Mouse (Mus musculus): ENCODE data around the gene Slc25a47. TPM values are rescaled to one million over a fixed set of nuclear protein-coding genes. Genes with fewer than 3 reads are reported as not detected.

The Slc25a47 gene
- total and polyA plus RNA-seq, 3 experiments, result 3.0 to 5.3 (median 3.1) TPM

- Histone ChIP-seq H3K4me2 (ENCODE audit: insufficient read depth, low read depth, poor library complexity, severe bottlenecking) (no peak overlapping the region), H3K79me2 (replicated peaks; ENCODE audit: control insufficient read depth, extremely low read depth, insufficient read depth, poor library complexity, severe bottlenecking) (no peaks in the 10 kb centered on the region), H3K9me3 (replicated peaks; ENCODE audit: low read length) (no peaks in the 10 kb centered on the region), H3K4me1 (ENCODE audit: control insufficient read depth in 1 of 2, insufficient read depth in 2 of 2) (no peaks in the 10 kb centered on the region), H3K4me3 (replicated peaks in 1 of 3; ENCODE audit: low read depth in 2 of 3, low read length in 2 of 3, poor library complexity in 1 of 3) (no peak overlapping the region), H3K27me3 (replicated peaks) (no peaks in the 10 kb centered on the region), H3K27ac (ENCODE audit: insufficient read depth, low read depth) (no peak overlapping the region), H3K9ac (ENCODE audit: insufficient read depth, low read depth) (no peak overlapping the region), H3K36me3 (replicated peaks in 1 of 2; ENCODE audit: control insufficient read depth in 1 of 2, insufficient read depth in 1 of 2, low read length in 1 of 2) (peaks cover 84 to 98% of the 10 kb centered on the region in 2 experiments)
- TF ChIP-seq HCFC1 (IDR thresholded peaks at IDR 0.05; ENCODE audit: low read depth, low read length) (no peak), MAFK (IDR thresholded peaks at IDR 0.05; ENCODE audit: insufficient replicate concordance, low read length) (no peak), MXI1 (IDR thresholded peaks at IDR 0.05; ENCODE audit: low read depth, low read length) (no peak), ELF1 (IDR thresholded peaks at IDR 0.05; ENCODE audit: low read depth, low read length) (no peak), MAX (IDR thresholded peaks at IDR 0.05; ENCODE audit: low read length) (no peak), MAZ (IDR thresholded peaks at IDR 0.05; ENCODE audit: low read depth, low read length) (no peak), GABPA (IDR thresholded peaks at IDR 0.05; ENCODE audit: insufficient replicate concordance, low read depth, low read length) (no peak), JUN (IDR thresholded peaks at IDR 0.05; ENCODE audit: insufficient read depth, low read depth, low read length) (no peak), CHD2 (IDR thresholded peaks at IDR 0.05; ENCODE audit: low read length) (no peak), SMC3 (IDR thresholded peaks at IDR 0.05; ENCODE audit: low read depth, low read length) (no peak), E2F4 (IDR thresholded peaks at IDR 0.05; ENCODE audit: insufficient replicate concordance, low read depth, low read length) (no peak), UBTF (IDR thresholded peaks at IDR 0.05; ENCODE audit: low read depth, low read length) (no peak), TCF12 (IDR thresholded peaks at IDR 0.05; ENCODE audit: low read depth, low read length) (no peak), USF2 (conservative IDR thresholded peaks at IDR 0.05; ENCODE audit: low read depth, low read length) (no peak)
- DNase-seq (ENCODE audit: extremely low read depth), result no peak
- in situ Hi-C loops (cut with MboI; ENCODE audit: low pct_ligation_motif_present, low pct_unique_long_range_greater_than_20kb, low sequenced_read_pairs), result no loop called here
- dilution Hi-C loops (cut with MboI; ENCODE audit: extremely low pct_ligation_motif_present, extremely low pct_unique_long_range_greater_than_20kb, low sequenced_read_pairs), result no loop called here
Measured at GRCm38 (mm10) chr12:108880606-108881005, 44.8 kb downstream of the Slc25a47 start.

DNA sequence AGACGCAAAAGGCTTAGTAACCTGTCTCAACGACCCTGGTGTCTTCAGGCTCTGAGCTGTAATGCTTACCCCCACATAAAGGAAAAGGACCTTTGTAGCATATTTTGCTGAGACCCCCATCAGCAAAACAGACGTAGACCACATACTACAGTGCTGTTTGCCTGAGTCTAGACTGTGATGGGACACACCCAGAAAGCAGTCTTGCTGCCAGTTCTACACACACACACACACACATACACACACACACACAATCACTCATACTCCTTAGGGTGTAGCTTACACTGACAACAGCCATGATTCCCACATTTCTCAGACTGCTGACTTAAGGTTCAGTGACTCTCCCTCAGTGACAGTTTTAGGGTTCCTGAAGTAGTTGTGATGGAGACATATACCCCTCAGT is 45.3 kb downstream of the Slc25a47 start:
- Histone ChIP-seq H3K79me2 (replicated peaks; ENCODE audit: control insufficient read depth, extremely low read depth, insufficient read depth, poor library complexity, severe bottlenecking) (no peaks in the 10 kb centered on the region), H3K9ac (ENCODE audit: insufficient read depth, low read depth) (no peak overlapping the region), H3K27ac (ENCODE audit: insufficient read depth, low read depth) (no peak overlapping the region), H3K4me1 (ENCODE audit: control insufficient read depth in 1 of 2, insufficient read depth in 2 of 2) (no peaks in the 10 kb centered on the region), H3K9me3 (replicated peaks; ENCODE audit: low read length) (no peaks in the 10 kb centered on the region), H3K36me3 (replicated peaks in 1 of 2; ENCODE audit: control insufficient read depth in 1 of 2, insufficient read depth in 1 of 2, low read length in 1 of 2) (peaks cover 84 to 98% of the 10 kb centered on the region in 2 experiments), H3K27me3 (replicated peaks) (no peaks in the 10 kb centered on the region), H3K4me2 (ENCODE audit: insufficient read depth, low read depth, poor library complexity, severe bottlenecking) (no peak overlapping the region), H3K4me3 (replicated peaks in 1 of 3; ENCODE audit: low read depth in 2 of 3, low read length in 2 of 3, poor library complexity in 1 of 3) (no peak overlapping the region)
- dilution Hi-C loops (cut with MboI; ENCODE audit: extremely low pct_ligation_motif_present, extremely low pct_unique_long_range_greater_than_20kb, low sequenced_read_pairs) (no loop called here), in situ Hi-C loops (cut with MboI; ENCODE audit: low pct_ligation_motif_present, low pct_unique_long_range_greater_than_20kb, low sequenced_read_pairs) (no loop called here)
- no peak for DNase-seq (ENCODE audit: extremely low read depth)
- TF ChIP-seq EP300 (IDR thresholded peaks at IDR 0.05; ENCODE audit: low read length) (no peak), NRF1 (IDR thresholded peaks at IDR 0.05; ENCODE audit: low read depth, low read length) (no peak), BHLHE40 (IDR thresholded peaks at IDR 0.05; ENCODE audit: low read depth, low read length) (no peak), GABPA (IDR thresholded peaks at IDR 0.05; ENCODE audit: insufficient replicate concordance, low read depth, low read length) (no peak), ELF1 (IDR thresholded peaks at IDR 0.05; ENCODE audit: low read depth, low read length) (no peak), RCOR1 (conservative IDR thresholded peaks at IDR 0.05; ENCODE audit: low read depth, low read length) (no peak), CHD1 (IDR thresholded peaks at IDR 0.05; ENCODE audit: low read depth, low read length) (no peak), SIN3A (IDR thresholded peaks at IDR 0.05; ENCODE audit: low read length) (no peak), HCFC1 (IDR thresholded peaks at IDR 0.05; ENCODE audit: low read depth, low read length) (no peak), KAT2A (IDR thresholded peaks at IDR 0.05; ENCODE audit: insufficient replicate concordance, low read length) (no peak), PAX5 (IDR thresholded peaks at IDR 0.05; ENCODE audit: low read length) (no peak), NELFE (IDR thresholded peaks at IDR 0.05; ENCODE audit: low read depth, low read length) (no peak), USF1 (IDR thresholded peaks at IDR 0.05; ENCODE audit: low read depth, low read length) (no peak), UBTF (IDR thresholded peaks at IDR 0.05; ENCODE audit: low read depth, low read length) (no peak)
